Mouse (Mus musculus) Muller cell, postnatal 12 days (primary cell): ENCODE results near the gene Fam166a.

Experiments used
- DNase-seq: peaks from one replicate; pipeline ENCODE4 v3.0.0-alpha.2; 2015; ENCODE audit errors: inconsistent ontology term

Gene Fam166a

GRCm38 (mm10) chr2:25223681-25224491 lies 5.3 kb downstream of the Fam166a start:
- DNase-seq = peak; percentile 88

- no peak for DNase-seq
These were observed 5.9 kb downstream of the Fam166a start, which contains the start of gene Tubb4b for GRCm38 (mm10) chr2:25224492-25224765. TSS of gene Tubb4b (minus strand) at chr2:25224702.

- DNase-seq = peak; percentile 99
These were observed 6.5 kb downstream of the Fam166a start for GRCm38 (mm10) chr2:25224766-25225752.

GRCm38 (mm10) chr2:25225811-25226379 lies 7.3 kb downstream of the Fam166a start:
- no peak for DNase-seq

- DNase-seq = peak; percentile 24
These were observed 8.3 kb downstream of the Fam166a start for GRCm38 (mm10) chr2:25226864-25227263.

- no peak for DNase-seq
These were observed 8.9 kb downstream of the Fam166a start for GRCm38 (mm10) chr2:25227406-25227805.

- DNase-seq = peak; percentile 89
These were observed 9.9 kb downstream of the Fam166a start for GRCm38 (mm10) chr2:25228431-25228889.

- DNase-seq = no peak
These were observed 10.5 kb downstream of the Fam166a start for GRCm38 (mm10) chr2:25228995-25229530.

GRCm38 (mm10) chr2:25229582-25229981 lies 11.0 kb downstream of the Fam166a start:
- no peak for DNase-seq

GRCm38 (mm10) chr2:25230581-25230980 lies 12.0 kb downstream of the Fam166a start:
- no peak for DNase-seq

- no peak for DNase-seq
These were observed 12.5 kb downstream of the Fam166a start for GRCm38 (mm10) chr2:25231038-25231437.

GRCm38 (mm10) chr2:25233421-25233820 lies 14.9 kb downstream of the Fam166a start:
- DNase-seq = no peak

- no peak for DNase-seq
These were observed 15.5 kb downstream of the Fam166a start, which contains the start of gene Slc34a3 for GRCm38 (mm10) chr2:25234050-25234449. TSS of gene Slc34a3 (minus strand) at chr2:25234364.

- DNase-seq = no peak
These were observed 16.1 kb downstream of the Fam166a start for GRCm38 (mm10) chr2:25234551-25235220.

- no peak for DNase-seq
These were observed 18.1 kb downstream of the Fam166a start, which contains the start of gene Rnf224 for GRCm38 (mm10) chr2:25236614-25237013. TSS of gene Rnf224 (minus strand) at chr2:25236787.

GRCm38 (mm10) chr2:25237522-25237921 lies 19.0 kb downstream of the Fam166a start:
- DNase-seq = no peak

GRCm38 (mm10) chr2:25238106-25238505 lies 19.6 kb downstream of the Fam166a start:
- no peak for DNase-seq

- DNase-seq = no peak
These were observed 21.2 kb downstream of the Fam166a start for GRCm38 (mm10) chr2:25239766-25240165.

GRCm38 (mm10) chr2:25240310-25240709 lies 21.8 kb downstream of the Fam166a start:
- no peak for DNase-seq

GRCm38 (mm10) chr2:25240723-25241437 lies 22.3 kb downstream of the Fam166a start:
- peak; percentile 76 for DNase-seq

- no peak for DNase-seq
These were observed 22.9 kb downstream of the Fam166a start for GRCm38 (mm10) chr2:25241438-25241775.
